Mouse (Mus musculus): ENCODE measurements at regions not wholly inside any gene's neighbourhood (a gene's known extent, or its start where the extent isn't known, plus 50 kb on each side); places are given as distances from the start of the nearest gene placed in this dataset.

DNA sequence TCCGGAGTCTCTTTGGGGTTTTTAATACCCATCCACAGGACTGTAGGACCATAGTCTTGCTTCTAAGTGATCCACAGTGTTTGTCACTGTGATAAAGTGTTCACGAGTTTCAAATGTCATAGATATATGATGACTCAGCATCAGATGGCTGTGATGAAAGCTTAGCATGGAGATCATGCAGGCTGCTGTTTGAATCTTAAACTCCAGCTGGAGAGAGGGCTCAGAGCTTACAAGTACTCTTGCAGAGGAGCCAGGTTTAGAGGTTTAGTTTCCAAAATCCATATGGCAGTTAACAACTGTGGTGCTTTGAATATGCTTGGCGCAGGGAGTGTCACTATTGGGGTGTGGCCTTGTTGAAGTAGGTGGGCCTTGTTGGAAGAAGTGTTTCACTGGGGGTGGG is 280.9 kb upstream of the Ubash3b start:
- TF ChIP-seq FOSL1 (IDR thresholded peaks at IDR 0.05; ENCODE audit: insufficient read depth, low read length, poor library complexity, severe bottlenecking), result no peak
- no peak for TF ChIP-seq CEBPB (IDR thresholded peaks at IDR 0.05; ENCODE audit: low read depth)
- TF ChIP-seq MYOG (IDR thresholded peaks at IDR 0.05; ENCODE audit: control insufficient read depth, extremely low read depth, insufficient read length), result no peak
- no peak for TF ChIP-seq USF1 (IDR thresholded peaks at IDR 0.05; ENCODE audit: low read depth)
- TF ChIP-seq CTCF (IDR thresholded peaks at IDR 0.05; ENCODE audit: control insufficient read depth, insufficient read depth, insufficient read length), result no peak
- no peak for TF ChIP-seq MAX (IDR thresholded peaks at IDR 0.05)
- no peak for TF ChIP-seq MYOD1 (IDR thresholded peaks at IDR 0.05; ENCODE audit: control insufficient read depth, insufficient read length, low read depth)
- Histone ChIP-seq H3ac (ENCODE audit: control insufficient read depth, insufficient read length, low read depth) (no peak overlapping the region), H3K36me3 (ENCODE audit: control insufficient read depth, insufficient read depth) (no peaks in the 10 kb centered on the region), H3K79me2 (ENCODE audit: control insufficient read depth, insufficient read depth) (no peaks in the 10 kb centered on the region), H3K4me3 (ENCODE audit: insufficient read depth, poor library complexity, severe bottlenecking) (no peak overlapping the region), H3K79me3 (ENCODE audit: low read depth) (no peaks in the 10 kb centered on the region), H3K27me3 (ENCODE audit: control insufficient read depth, insufficient read depth, insufficient read length) (no peaks in the 10 kb centered on the region)

DNA sequence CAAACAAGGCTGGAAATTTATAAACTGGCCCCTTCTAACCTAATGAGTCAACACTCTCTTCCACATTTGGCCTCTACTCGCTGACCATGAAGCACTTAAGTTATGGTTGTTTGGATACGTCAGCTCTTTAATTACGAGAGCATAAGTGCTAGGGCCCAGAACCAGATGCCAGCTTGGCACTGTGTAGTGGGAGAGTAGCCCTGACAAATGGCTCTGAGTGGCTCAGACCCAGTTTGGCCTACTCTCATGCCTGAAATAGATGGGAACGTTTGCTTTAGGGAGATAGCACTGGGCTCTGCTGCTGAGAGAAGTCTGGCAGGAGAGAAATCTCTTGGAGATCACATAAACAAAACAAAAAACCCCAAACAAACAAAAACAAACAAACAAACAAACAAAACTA is 278.5 kb upstream of the Ubash3b start:
- Histone ChIP-seq H3K27me3 (ENCODE audit: control insufficient read depth, insufficient read depth, insufficient read length) (no peaks in the 10 kb centered on the region), H3K36me3 (ENCODE audit: control insufficient read depth, insufficient read depth) (no peaks in the 10 kb centered on the region), H3K4me3 (ENCODE audit: insufficient read depth, poor library complexity, severe bottlenecking) (no peak overlapping the region), H3ac (ENCODE audit: control insufficient read depth, insufficient read length, low read depth) (no peak overlapping the region), H3K79me3 (ENCODE audit: low read depth) (no peaks in the 10 kb centered on the region), H3K79me2 (ENCODE audit: control insufficient read depth, insufficient read depth) (no peaks in the 10 kb centered on the region)
- TF ChIP-seq CEBPB (IDR thresholded peaks at IDR 0.05; ENCODE audit: low read depth), result no peak
- TF ChIP-seq USF1 (IDR thresholded peaks at IDR 0.05; ENCODE audit: low read depth), result no peak
- TF ChIP-seq FOSL1 (IDR thresholded peaks at IDR 0.05; ENCODE audit: insufficient read depth, low read length, poor library complexity, severe bottlenecking), result no peak
- TF ChIP-seq MAX (IDR thresholded peaks at IDR 0.05), result no peak
- TF ChIP-seq MYOD1 (IDR thresholded peaks at IDR 0.05; ENCODE audit: control insufficient read depth, insufficient read length, low read depth), result no peak
- TF ChIP-seq CTCF (IDR thresholded peaks at IDR 0.05; ENCODE audit: control insufficient read depth, insufficient read depth, insufficient read length), result no peak
- TF ChIP-seq MYOG (IDR thresholded peaks at IDR 0.05; ENCODE audit: control insufficient read depth, extremely low read depth, insufficient read length), result no peak

DNA sequence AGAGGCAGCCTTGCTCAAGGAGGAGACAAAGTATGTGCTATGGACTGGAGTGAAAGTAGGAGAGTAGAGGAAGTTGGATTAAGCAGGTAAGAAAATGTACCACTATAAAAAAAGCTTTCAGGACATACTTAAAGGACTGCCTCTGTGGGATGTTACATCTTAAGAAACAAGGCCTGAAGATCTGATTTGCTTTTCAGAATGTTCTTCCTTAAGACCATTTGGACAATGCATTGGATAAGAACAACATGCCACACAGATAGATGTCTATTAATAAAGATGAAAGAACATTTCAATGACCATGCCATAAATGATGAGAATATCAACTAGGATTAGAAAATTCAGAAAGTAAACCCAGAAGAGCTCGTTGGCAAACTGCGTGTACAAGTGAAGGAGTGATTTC is 276.6 kb upstream of the Ubash3b start:
- TF ChIP-seq CEBPB (IDR thresholded peaks at IDR 0.05; ENCODE audit: low read depth), result no peak
- TF ChIP-seq MYOG (IDR thresholded peaks at IDR 0.05; ENCODE audit: control insufficient read depth, extremely low read depth, insufficient read length), result no peak
- TF ChIP-seq FOSL1 (IDR thresholded peaks at IDR 0.05; ENCODE audit: insufficient read depth, low read length, poor library complexity, severe bottlenecking), result no peak
- TF ChIP-seq USF1 (IDR thresholded peaks at IDR 0.05; ENCODE audit: low read depth), result no peak
- TF ChIP-seq CTCF (IDR thresholded peaks at IDR 0.05; ENCODE audit: control insufficient read depth, insufficient read depth, insufficient read length), result no peak
- TF ChIP-seq MYOD1 (IDR thresholded peaks at IDR 0.05; ENCODE audit: control insufficient read depth, insufficient read length, low read depth), result no peak
- no peak for TF ChIP-seq MAX (IDR thresholded peaks at IDR 0.05)
- H3ac ChIP-seq (ENCODE audit: control insufficient read depth, insufficient read length, low read depth), result no peak overlapping the region
- H3K79me3 ChIP-seq (ENCODE audit: low read depth), result no peaks in the 10 kb centered on the region
- no peaks in the 10 kb centered on the region for H3K27me3 ChIP-seq (ENCODE audit: control insufficient read depth, insufficient read depth, insufficient read length)
- H3K4me3 ChIP-seq (ENCODE audit: insufficient read depth, poor library complexity, severe bottlenecking), result no peak overlapping the region
- no peaks in the 10 kb centered on the region for H3K36me3 ChIP-seq (ENCODE audit: control insufficient read depth, insufficient read depth)
- no peaks in the 10 kb centered on the region for H3K79me2 ChIP-seq (ENCODE audit: control insufficient read depth, insufficient read depth)

DNA sequence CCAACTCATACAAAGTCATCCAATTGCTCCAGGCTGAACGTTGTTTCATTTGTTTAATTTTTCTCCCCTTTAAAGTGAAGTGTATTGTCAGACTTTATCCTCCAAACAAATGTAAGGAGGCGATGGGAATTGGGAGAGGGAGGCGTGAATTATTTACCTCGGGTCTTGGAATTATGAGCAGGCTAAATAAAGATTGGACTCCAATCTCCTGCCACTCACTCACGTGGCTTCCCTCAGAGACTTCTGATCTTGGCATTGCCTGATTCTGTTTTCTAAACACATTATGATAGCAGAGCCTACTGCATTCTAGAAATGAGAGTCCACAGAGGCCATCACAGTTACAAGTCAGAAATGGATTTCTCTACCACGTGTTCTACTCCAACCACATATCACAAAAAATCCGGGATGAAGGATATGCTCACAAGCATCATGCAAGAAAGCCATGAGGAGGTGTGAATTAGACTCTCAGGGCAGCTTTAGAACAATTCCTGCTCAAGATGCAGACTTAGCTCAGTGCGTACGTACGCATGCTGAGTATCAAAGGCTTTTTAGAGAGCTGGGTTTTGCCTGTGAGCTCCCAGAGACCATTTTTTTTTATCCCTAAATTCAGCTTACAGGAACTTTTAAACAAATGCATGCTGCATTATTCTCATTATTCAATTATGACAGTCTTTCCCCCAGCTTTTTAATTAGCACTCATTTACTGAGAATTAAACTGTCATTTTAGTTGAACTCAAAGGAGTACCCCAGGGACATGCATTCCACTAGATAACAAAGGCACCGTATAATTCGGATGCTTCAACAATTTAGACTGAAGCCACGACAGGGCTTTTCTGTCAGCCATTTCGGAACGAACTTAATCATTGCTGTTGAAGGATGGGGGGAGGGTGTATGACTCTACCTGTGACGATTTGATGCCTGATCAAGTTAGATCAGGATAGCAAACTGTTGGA is 269.2 kb upstream of the Ubash3b start:
- H3K79me2 ChIP-seq (ENCODE audit: control insufficient read depth, insufficient read depth), result no peaks in the 10 kb centered on the region
- no peaks in the 10 kb centered on the region for H3K27me3 ChIP-seq (ENCODE audit: control insufficient read depth, insufficient read depth, insufficient read length)
- no peaks in the 10 kb centered on the region for H3K36me3 ChIP-seq (ENCODE audit: control insufficient read depth, insufficient read depth)
- no peak overlapping the region for H3ac ChIP-seq (ENCODE audit: control insufficient read depth, insufficient read length, low read depth)
- no peak overlapping the region for H3K4me3 ChIP-seq (ENCODE audit: insufficient read depth, poor library complexity, severe bottlenecking)
- H3K79me3 ChIP-seq (ENCODE audit: low read depth), result no peaks in the 10 kb centered on the region
- TF ChIP-seq MAX (IDR thresholded peaks at IDR 0.05) (no peak), USF1 (IDR thresholded peaks at IDR 0.05; ENCODE audit: low read depth) (no peak), MYOD1 (IDR thresholded peaks at IDR 0.05; ENCODE audit: control insufficient read depth, insufficient read length, low read depth) (no peak), CEBPB (IDR thresholded peaks at IDR 0.05; ENCODE audit: low read depth) (no peak), FOSL1 (IDR thresholded peaks at IDR 0.05; ENCODE audit: insufficient read depth, low read length, poor library complexity, severe bottlenecking) (no peak), MYOG (IDR thresholded peaks at IDR 0.05; ENCODE audit: control insufficient read depth, extremely low read depth, insufficient read length) (no peak), CTCF (IDR thresholded peaks at IDR 0.05; ENCODE audit: control insufficient read depth, insufficient read depth, insufficient read length) (no peak)

DNA sequence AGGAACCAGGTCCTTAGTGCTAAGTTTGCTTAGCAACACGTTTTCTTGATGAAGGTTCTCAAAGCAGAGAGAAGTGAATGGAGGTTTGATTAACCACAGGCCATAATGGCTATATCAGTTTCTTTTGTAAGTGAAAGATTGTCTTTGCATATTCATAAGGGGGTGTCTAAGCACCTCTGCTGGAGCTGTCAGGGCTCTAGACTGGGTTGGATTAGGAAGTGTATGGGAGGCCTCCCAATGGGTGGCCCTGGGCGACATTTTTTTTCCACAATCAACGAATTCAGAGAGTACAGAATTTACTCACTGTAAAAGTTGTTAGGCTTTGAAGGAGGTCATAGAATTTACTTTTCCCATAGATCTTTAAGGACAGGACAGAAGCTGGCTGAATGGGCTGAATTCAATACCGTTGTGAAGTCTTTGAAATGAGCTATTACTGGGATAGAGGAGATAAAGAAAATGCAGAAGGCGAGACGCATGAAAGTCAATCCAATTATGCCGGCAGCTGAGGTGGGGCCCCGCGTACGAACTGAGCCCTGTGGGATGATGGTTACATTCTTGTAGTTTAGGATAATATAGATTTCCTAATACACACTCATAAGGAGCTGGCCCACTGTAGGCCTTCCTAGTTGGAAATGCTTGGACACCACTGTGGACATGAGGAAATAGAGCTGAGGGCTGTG is 268.4 kb upstream of the Ubash3b start:
- H3K27me3 ChIP-seq (ENCODE audit: control insufficient read depth, insufficient read depth, insufficient read length), result no peaks in the 10 kb centered on the region
- TF ChIP-seq MAX (IDR thresholded peaks at IDR 0.05) (no peak), FOSL1 (IDR thresholded peaks at IDR 0.05; ENCODE audit: insufficient read depth, low read length, poor library complexity, severe bottlenecking) (no peak), CEBPB (IDR thresholded peaks at IDR 0.05; ENCODE audit: low read depth) (no peak), MYOD1 (IDR thresholded peaks at IDR 0.05; ENCODE audit: control insufficient read depth, insufficient read length, low read depth) (no peak), USF1 (IDR thresholded peaks at IDR 0.05; ENCODE audit: low read depth) (no peak), MYOG (IDR thresholded peaks at IDR 0.05; ENCODE audit: control insufficient read depth, extremely low read depth, insufficient read length) (no peak), CTCF (IDR thresholded peaks at IDR 0.05; ENCODE audit: control insufficient read depth, insufficient read depth, insufficient read length) (no peak)
- H3K4me3 ChIP-seq (ENCODE audit: insufficient read depth, poor library complexity, severe bottlenecking), result no peak overlapping the region
- H3K36me3 ChIP-seq (ENCODE audit: control insufficient read depth, insufficient read depth), result no peaks in the 10 kb centered on the region
- no peaks in the 10 kb centered on the region for H3K79me2 ChIP-seq (ENCODE audit: control insufficient read depth, insufficient read depth)
- no peaks in the 10 kb centered on the region for H3K79me3 ChIP-seq (ENCODE audit: low read depth)
- no peak overlapping the region for H3ac ChIP-seq (ENCODE audit: control insufficient read depth, insufficient read length, low read depth)

Data from C2C12 (cell line).